Mouse (Mus musculus) intestine, embryonic 15.5 days (tissue): Measurements from ENCODE around the gene Gda. TPM values are rescaled to one million over a fixed set of nuclear protein-coding genes. Genes with fewer than 3 reads are reported as not detected.

ENCODE experiments used
- ATAC-seq: fragments of 200-750 bp; cut with Nextera tagmentation; 2 replicates; pipeline ENCODE4 v1.8.0; 2017; ENCODE audit warnings: moderate TSS enrichment, moderate library complexity
- H3K27ac ChIP-seq: fragments of 300-500 bp; sonication (generic); 2 replicates; pipeline ENCODE4 v1.5.1; 2015; ENCODE audit warnings: mild to moderate bottlenecking, inconsistent platforms
- H3K27me3 ChIP-seq: fragments of 300-500 bp; sonication (generic); replicated peaks from 2 replicates; pipeline ENCODE4 v1.6.1; 2015; ENCODE audit warnings: inconsistent platforms
- H3K36me3 ChIP-seq: fragments of 300-500 bp; sonication (generic); 2 replicates; pipeline ENCODE4 v1.6.1; 2015; ENCODE audit warnings: inconsistent platforms
- H3K4me1 ChIP-seq: fragments of 300-500 bp; sonication (generic); replicated peaks from 2 replicates; pipeline ENCODE4 v1.6.1; 2015; ENCODE audit warnings: inconsistent platforms
- H3K4me2 ChIP-seq: fragments of 300-500 bp; sonication (generic); replicated peaks from 2 replicates; pipeline ENCODE4 v1.6.1; 2015; ENCODE audit warnings: mild to moderate bottlenecking, inconsistent platforms
- H3K4me3 ChIP-seq: fragments of 300-500 bp; sonication (generic); replicated peaks from 2 replicates; pipeline ENCODE4 v1.5.1; 2015; ENCODE audit warnings: inconsistent platforms
- H3K9ac ChIP-seq: fragments of 300-500 bp; sonication (generic); 2 replicates; pipeline ENCODE4 v1.6.1; 2015; ENCODE audit warnings: inconsistent platforms
- H3K9me3 ChIP-seq: fragments of 300-500 bp; sonication (generic); 2 replicates; pipeline ENCODE4 v1.6.1; 2016; ENCODE audit warnings: inconsistent platforms
- WGBS: fragments of 180-500 bp; shearing (Covaris S2); methylation state at CpG from one replicate; pipeline ENCODE4 v1.1.7; 2015; 5-methylcytosine and 5-hydroxymethylcytosine counted together
- polyA plus RNA-seq: library from polyadenylated mRNA; unstranded; fragments of >200 nt; fragmentation: Nextera tagmentation; extraction: Ambion mirVana; gene quantifications from 2 replicates; pipeline ENCODE4 v1.2.1, GENCODE M21; 2015

The Gda gene
- polyA plus RNA-seq, 1 experiment from 2014 or later = 9.1 TPM

GRCm38 (mm10) chr19:21349634-21350033 lies 123.6 kb downstream of the Gda start:
- no peak overlapping the region for H3K4me3 ChIP-seq
- H3K27me3 ChIP-seq = no peaks in the 10 kb centered on the region
- ATAC-seq = no peak
- WGBS = 83% methylated on average over 6 of the region's 6 CpGs
- H3K9ac ChIP-seq = no peak overlapping the region
- H3K9me3 ChIP-seq = no peaks in the 10 kb centered on the region
- no peaks in the 10 kb centered on the region for H3K36me3 ChIP-seq
- H3K27ac ChIP-seq = no peak overlapping the region
- no peak overlapping the region for H3K4me2 ChIP-seq
- no peaks in the 10 kb centered on the region for H3K4me1 ChIP-seq

GRCm38 (mm10) chr19:21346646-21347045 lies 126.6 kb downstream of the Gda start:
- no peaks in the 10 kb centered on the region for H3K27me3 ChIP-seq
- no peaks in the 10 kb centered on the region for H3K9me3 ChIP-seq
- no peak overlapping the region for H3K27ac ChIP-seq
- ATAC-seq = no peak
- WGBS = 90% methylated on average over 6 of the region's 6 CpGs
- no peak overlapping the region for H3K4me3 ChIP-seq
- H3K4me1 ChIP-seq = no peaks in the 10 kb centered on the region
- H3K9ac ChIP-seq = no peak overlapping the region
- no peaks in the 10 kb centered on the region for H3K36me3 ChIP-seq
- H3K4me2 ChIP-seq = no peak overlapping the region

Other genes starting within 250 kb of the Gda start
- 87.0 and 91.6 TPM in 2 replicates for gene Zfand5, start 201.2 kb downstream of the Gda start, polyA plus RNA-seq
- 62.9 and 63.8 TPM in 2 replicates for gene 1110059E24Rik, start 179.5 kb upstream of the Gda start, polyA plus RNA-seq
- gene Abhd17b, start 179.7 kb upstream of the Gda start, polyA plus RNA-seq = 26.3 and 26.5 TPM in 2 replicates